Mouse (Mus musculus): Measurements from ENCODE around the gene Med27. TPM values are rescaled to one million over a fixed set of nuclear protein-coding genes. Genes with fewer than 3 reads are reported as not detected.

The Med27 gene
- total RNA-seq, 2 experiments from 2014 or later, result 18.6 to 21.7 TPM

DNA sequence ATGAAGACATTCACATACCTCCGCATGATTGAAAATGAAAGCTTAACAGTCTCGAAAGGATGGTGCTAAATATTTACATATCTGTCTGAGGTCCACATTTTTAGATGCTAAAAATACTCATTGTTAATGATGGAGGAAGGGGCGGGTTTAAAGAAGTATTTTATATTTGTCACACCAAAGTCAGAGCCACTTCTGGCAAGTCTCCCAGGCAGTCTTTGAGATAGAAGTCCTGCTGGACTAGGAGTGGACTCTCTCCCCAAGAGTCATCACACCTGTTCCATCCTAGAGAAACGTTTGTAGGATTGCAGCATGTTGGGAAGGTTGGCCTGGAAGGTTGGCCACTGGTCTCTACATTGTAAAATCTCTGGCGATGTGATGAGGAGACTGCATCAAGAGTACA, 90.5 kb downstream of the Med27 start:
- no peak for DNase-seq

DNA sequence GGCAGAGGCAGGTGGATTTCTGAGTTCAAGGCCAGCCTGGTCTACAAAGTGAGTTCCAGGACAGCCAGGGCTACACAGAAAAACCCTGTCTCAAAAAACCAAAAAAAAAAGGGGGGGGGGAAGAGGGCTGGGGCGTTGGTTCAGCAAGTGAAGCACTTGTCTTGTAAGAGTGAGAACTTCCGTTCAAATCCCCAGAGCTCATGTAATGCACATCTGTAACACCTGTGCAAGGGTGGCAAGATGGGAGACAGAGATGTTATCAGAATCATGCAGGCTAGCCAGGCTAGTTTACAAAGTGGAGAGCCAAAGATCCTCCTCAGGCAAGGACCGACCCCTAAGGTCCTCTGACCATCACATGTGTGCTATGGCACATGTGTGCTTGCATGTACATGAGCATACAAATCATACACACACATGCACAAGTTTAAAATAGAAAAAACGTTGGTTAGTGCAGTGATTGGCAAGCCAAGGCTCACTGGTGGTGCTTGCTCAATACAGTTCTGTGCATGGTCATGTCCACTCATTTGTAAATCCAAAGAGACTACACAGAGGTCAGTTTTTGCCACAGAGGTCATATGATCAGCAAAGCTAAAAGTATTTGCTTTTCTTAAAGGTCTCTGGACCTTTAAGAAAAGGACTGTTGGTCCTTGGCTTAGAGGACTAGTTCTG, 91.4 kb downstream of the Med27 start:
- no peak for DNase-seq

DNA sequence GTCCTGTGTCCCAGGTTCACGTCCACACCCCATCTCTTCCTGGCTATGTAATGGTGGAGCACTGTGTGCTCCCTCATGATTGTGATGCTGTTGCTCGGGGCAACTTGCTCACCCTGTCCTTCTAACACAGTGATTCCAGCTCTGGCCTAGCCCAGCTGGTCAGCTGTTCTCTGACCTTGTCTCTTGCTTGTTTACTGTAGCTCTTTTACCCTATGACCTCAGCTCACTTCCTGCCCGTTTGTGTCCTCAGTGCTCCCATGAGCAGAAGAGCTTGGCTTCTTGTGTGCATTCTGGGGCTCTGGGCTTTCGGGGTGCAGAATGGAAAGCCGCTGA, 91.9 kb downstream of the Med27 start:
- DNase-seq, result peak; percentile 32

DNA sequence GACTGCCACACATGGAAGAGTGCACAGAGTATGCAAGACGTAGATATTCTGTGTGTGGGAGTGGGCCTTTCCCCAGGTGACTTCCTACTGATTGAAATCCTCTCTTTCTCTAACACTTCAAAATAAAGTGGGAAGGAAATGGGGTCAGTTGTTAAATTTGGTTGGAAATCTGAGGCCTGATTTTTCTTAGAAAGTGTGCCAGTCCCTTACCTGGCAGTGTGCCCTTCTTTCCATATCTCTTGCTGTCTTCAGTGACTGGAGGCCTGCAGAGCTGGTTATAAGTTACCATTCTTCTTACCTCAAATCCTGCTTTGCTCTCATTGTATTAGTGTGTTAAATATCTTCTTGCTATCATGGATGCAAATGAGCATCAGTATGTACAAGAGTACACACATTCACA, 92.4 kb downstream of the Med27 start:
- no peak for DNase-seq

DNA sequence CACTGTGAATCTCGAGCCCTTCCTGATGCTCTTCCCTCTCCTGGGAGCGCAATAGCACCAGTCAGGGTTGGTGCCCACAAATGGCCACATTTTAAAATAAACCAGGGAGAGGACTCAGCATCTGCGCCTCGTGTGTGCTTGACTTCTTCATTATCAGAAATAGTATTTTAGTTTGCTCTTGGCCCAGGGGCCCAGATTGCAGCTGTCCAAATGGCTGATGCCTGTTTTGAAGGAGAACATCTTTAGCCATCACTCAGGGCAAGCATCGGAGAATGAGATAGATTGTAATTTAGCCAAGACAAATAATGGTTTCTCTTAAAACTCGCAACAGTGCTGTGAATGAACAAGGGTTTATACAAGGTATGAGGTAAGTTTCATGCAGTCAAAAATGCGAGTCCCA, 92.8 kb downstream of the Med27 start:
- no peak for DNase-seq

DNA sequence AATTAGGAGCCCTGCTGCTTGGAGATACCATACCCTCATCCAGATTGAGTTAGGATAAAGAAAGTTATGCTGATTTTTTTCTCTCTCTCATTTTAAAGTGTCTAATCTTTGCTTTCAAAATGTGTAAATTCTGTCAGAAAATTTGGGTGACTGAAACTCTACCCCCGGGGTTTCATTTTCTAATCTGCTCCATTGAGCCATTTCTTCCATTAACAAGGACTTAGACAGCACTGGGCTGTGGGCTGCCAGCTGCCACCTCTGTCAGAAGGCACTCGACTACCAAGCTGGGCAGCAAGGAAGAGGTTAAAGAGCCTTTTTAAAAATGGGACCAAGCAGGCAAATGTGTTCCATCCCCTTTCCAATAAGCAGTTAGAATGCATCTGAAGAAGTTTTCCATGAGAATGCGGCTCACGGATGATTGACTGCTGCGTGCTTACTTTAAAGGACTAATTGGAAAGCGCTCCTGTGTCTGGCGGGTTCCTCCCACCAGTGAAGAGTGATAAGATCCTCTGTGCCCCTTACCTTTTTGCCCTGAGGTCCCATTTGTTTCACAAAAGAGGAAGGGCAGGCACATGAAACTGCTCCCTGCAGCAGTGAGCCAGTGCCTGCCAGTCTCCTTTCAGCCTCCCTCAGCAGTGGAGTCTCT, 93.4 kb downstream of the Med27 start:
- no peak for DNase-seq

DNA sequence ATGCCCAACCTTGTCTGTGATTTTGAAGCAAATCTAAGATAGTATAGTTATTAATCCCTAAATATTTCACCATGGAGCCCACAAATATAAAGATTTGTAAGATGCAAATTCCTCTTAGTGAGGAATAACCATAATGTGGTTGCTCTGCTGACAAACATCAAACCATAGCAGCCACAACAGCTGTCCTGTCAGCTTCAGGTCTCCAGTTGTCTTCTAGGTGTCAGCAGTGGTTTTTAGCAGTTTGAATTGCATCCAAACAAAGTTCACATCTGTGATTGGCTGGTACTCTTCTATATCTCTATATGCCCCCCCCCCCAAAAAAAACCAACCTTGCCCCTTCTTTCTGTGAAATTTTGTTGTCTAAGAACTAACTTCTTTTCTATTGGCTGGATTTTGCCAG, 95.7 kb downstream of the Med27 start:
- DNase-seq, result no peak

DNA sequence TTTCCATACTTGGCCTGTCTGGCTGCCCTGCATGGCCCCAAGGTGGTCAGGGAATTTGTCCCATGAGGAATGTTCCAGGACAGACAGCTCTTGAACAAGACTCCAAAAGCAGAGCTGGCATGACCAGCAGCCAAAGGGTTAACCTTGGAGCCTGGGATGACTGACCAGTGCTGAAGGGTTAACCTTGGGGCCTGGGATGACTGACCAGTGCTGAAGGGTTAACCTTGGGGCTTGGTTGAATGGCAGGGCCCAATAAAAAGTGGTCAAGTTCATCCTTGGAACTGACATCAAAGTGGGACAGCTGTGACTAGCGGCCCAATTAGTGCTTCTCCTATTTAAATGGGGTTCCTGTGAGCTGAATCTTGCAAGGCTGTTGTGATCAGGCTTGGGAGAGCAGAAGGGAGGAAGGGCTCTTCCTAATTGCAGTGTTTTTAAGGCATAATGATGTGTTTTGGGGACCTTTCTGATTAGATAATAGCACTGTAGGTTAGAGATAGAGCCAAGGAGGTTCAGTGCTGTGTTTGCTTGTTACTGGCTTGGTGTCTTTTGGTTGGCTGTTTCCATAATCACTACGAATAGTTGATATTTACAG, 97.1 kb downstream of the Med27 start:
- peak; percentile 38 for DNase-seq

DNA sequence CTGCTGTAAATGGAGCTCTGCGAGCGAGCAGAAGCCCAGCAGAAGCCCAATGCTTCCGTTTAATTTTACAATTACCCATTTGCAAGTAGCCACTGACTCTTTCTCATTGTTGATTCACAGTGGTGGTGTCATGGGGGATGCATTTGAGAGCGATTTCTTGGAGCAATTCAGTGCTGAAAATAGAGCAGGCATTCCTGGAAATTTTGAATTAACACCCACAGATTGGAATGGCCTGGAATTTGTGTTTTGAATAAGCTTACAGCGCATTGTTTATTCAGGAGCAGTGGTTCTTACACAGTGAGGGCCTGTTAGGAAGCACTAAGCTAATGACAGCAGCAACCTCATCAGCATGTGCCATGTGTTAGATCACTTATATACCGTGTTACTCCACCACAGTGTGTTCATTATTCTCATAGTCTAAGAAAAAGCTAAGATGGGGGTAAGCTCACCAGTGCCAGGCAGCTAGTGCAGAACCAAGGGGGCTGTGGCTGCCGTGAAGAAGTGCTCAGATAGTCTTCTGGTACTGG, 101.9 kb downstream of the Med27 start:
- no peak for DNase-seq

DNA sequence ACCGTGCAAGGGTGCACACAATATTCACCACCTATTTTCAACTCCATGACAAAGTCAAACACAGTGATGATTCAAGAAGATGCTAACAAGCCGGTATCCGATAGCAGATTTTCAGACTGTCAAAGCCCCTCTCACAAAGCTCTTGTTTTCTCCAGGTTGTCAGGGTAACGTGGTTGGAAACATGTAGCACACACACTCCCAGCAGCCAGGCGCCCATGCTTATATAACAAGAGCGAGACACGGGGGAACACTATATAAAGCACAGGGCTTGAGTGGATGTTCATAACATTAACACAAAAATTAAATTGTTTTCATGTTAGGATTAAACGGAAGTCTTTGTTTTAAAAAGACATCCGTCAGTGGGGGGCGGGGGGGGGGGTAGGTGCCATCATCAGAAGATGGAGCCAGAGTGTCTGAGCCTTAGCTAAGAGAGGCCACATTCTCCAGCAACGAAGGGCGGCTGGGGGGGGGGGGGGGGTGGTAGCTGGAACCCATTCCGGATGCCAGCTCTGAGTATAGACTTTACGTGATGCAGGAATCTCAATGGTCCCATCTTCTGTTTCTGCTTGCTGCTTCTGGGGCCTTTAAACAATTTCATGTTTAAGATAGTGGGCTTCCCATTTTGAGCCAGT, 104.9 kb downstream of the Med27 start:
- DNase-seq, result no peak

DNA sequence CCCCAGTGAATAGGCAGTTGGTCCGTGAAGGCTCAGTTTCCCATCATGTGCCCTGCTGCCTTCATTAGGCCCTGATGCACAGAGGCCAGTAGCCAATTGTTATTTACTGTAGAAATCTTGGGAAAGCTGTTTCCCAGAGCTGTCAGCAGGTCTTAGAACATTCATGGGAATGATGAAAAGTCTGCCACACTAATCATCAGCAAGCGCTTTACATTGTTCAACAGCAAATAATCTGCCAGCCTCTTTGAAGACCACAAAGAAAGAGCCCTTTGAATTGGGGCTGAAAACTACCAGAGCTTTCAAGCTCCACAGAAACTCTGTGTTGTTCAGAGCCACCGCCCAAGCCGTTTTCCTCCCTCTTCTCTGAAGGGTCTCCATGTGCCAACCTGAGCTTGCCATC, 106.8 kb downstream of the Med27 start:
- no peak for DNase-seq

DNA sequence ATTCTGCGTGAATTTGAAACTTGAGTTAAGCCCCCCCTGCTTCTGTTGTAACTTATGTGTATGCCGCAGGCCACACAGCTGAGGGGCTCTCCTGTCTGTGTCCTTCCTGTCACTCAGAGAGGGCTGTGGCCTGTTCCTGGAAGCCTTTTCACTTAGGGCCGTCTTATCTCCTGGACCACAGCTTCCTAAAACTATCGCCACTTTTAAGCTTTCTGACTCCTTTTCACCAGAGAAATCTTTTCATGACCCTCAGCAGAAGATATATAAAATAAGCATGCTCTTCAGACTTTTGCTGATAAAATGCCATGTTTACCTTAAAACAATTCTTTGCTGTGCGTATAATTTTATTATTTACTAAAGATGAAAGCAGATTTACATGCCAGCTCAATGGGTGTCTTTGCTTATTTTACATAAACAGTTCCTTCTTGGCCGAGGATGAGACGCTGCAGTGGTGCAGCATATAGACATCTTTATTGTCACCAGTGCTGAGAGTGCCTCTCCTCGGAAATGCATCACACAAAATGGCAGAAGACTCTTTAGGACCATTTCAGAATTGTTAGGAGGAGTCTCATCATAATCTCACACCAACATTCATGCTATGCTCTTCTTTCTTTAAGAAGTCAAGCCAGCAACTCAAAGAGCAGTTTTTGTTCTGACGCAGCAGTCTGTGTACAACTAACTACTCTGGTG, 110.2 kb downstream of the Med27 start:
- DNase-seq, result no peak

DNA sequence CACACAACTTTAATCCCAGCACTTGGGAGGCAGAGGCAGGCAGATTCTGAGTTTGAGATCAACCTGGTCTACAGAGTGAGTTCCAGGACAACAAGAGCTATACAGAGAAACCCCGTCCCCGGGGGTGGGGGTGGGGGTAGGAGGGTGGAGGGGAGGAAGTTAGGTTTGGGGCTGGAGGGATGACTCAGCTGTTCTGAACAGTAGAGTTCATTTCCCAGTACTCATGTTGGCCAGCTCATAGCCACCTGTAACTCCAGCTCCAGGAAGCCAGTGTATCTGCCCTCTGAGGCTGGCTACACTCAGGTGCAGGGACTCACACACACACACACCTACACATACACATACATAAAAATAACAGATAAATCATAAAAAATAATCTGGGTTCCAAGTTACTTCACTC, 111.1 kb downstream of the Med27 start:
- DNase-seq, result no peak

DNA sequence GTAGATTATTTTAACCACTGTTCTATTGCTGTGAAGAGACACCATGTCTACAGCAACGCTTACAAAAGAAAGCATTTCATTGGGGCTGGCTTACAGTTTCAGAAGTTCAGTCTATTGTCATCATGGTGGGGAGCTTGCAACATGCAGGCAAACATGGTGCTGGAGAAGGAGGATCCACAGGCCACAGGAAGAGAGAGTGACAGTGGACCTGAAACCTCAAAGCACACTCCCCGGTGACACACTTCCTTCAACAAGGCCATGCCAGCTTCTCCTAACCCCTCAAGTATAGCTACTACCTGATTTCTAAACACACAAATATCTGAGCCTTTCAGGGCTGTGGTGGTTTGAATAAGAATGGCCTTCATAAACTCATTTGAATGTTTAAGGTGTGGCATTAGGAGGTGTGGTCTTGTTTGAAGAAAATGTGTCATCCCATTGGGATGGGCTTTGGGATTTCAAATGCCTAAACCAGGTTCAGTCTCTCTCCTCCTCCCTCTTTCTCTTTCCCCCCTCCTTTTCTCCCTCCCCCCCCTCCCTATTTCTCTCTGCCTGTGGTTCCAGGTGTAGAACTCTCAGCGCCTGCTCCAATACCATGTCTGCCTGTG, 111.8 kb downstream of the Med27 start:
- DNase-seq, result no peak

DNA sequence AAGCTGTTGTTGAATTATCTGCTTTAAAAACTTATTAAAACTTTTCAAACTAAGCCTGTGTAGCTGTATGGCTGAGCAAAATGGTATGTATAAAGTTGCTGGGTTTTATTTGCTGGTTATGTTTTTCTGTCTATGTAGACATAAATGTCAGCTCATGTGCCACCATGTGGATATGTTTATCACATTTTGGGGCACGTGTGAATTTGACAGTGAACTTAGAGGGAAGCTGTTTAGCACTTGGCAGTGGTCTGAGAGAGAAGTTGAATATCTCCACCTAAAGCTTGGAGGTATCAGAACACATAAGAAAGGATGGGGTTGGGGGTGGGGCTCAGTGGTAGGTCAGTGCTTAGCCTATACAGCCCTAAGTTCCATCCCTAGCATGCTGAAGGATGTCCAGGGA, 113.0 kb downstream of the Med27 start:
- DNase-seq, result no peak

DNA sequence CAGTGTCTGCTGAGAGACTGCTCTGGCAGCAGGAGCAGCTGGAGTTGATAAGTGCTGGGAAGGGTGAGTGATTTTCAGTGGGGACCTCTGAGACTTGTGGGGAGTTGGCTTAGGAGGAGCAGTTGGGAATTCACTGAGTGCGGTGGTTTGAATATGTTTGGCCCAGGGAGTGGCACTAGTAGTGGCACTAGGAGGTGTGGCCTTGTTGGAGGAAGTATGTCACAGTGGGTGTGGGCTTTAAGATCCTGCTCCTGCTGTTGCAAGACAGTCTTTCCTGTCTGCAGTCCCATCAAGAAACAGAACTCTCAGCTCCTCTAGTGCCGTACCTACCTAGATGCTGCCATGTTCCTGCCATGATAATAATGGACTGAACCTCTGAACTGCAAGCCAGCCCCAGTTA, 115.2 kb downstream of the Med27 start:
- DNase-seq, result no peak

DNA sequence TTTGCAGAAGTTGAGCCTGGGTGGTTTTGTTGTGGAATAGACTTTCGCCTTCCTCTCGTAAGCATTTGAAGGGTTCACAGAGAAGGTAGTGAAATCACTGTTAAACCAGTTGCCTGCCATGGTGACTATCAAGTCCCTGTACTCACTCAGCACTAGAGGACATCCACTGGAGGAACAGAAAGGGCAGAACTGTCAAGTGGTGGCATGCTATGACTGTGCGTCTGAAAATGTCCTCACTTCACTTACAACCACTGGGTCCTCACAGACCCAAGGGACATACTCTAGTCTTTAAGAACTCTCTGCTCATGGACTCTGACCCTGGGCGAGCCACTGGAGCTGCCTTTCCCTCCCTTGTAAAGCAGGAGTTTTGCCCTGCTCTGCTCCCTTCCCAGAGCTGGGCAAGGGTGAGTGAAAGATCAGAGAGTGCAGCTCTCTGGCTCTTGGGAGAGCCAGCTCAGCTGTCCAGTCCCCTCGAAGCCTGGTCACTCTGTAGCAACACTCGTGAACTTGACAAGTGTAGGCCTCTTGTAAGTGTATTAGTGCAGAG, 116.5 kb downstream of the Med27 start:
- DNase-seq, result no peak

DNA sequence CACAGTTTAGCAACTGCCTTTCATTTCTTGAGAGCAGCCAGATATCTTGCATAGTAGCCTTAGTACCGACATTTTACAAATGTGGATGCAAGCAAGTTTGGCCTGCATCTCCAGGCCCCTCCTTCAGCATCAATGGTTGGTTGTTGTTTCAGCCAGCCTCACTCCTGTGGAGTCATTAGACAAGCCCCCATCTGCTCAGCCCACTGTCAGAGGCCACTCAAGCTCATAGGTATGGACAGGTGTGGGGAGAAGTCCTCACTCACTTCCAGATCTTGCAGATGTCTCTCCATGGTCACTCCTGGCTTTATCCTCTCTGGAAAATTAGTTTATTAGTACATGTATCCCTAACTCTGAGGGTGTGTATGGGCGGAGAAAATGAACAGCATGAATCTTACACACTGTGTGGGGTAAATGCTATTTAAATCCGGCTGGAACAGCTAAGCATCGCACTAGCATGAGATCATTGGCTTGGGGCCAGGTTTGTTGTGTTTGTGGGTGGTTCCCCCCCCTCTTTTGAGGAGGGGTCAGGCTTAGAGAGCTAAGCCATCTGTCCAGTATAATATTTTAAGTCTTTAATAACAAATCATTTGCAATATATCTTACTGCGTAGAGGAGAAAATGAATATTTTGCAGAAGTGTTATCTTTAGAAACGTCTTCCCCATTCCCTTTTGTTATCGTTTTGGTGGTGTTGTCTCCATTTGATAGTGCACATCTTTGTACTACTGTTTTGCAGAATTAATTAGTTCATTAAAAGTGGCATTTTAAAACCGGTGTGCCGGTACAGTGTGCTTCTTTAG, 118.4 kb downstream of the Med27 start:
- no peak for DNase-seq

DNA sequence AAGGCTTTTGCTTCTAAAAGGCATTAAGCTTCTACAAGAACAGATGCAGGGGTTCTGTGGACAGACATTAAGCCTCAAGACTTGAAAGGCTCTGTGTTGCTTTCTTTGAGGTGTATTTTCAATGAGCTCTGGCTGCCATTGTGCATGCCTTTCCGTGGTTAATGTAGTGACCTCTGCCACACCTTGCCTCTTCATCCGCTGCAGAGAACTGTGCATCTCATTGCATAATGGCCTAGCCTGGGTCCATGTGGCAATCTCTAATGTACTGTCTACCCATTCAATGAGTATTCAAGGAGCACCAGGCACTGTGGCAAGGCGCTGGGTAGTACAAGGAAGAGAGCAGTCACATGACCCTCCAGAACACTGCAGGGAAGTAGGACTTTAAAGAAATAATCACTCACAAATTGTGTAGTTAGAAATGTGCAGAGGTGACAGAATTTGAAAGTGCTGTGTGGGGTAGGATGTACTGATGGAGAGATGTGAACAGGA, 119.1 kb downstream of the Med27 start:
- DNase-seq, result no peak

DNA sequence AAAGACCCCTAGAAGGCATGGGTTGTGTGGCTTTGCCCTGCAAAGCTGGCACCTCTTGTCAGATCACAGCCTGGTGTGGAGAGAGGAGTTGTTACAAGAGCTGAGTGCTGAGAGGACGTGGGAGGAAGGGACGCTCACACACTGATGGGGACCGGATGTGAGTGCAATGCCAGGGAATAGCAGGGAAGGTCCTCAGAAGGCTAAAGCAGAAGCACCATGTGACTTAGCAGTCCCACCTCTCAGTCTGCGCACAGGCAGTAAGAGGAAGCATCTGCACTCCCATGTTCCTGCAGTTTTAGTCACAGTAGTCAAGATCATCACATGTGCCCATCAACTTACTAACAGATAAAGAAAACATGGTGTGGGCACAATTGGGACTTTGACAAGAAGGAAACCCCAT, 119.8 kb downstream of the Med27 start:
- no peak for DNase-seq

DNA sequence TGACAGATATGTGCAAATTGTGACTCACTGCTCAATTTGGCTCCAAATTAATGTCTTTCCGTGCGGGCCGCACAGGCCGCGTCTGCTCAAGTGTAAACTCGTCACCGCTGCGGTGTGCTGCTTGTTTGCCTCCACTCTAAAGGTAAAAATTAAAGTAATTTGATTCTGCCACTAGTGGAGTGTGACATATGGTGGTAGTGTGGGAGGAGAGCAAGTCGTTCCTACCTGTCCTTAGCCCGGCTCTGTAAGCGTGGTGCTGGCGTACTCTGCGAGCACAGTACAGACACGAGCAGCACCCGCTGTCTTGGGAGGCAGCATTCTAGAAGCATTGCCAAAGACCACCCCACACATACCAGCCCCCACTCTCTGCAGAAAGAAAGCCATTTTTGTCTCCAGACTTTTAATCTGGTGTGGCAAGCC, 121.9 kb downstream of the Med27 start:
- DNase-seq, result no peak

All from adrenal gland, postnatal 10 days (tissue).